Mouse (Mus musculus): Measurements from ENCODE around the gene Trim46. TPM values are rescaled to one million over a fixed set of nuclear protein-coding genes. Genes with fewer than 3 reads are reported as not detected.

The Trim46 gene
- polyA plus RNA-seq, 1 experiment = 2.8 TPM

DNA sequence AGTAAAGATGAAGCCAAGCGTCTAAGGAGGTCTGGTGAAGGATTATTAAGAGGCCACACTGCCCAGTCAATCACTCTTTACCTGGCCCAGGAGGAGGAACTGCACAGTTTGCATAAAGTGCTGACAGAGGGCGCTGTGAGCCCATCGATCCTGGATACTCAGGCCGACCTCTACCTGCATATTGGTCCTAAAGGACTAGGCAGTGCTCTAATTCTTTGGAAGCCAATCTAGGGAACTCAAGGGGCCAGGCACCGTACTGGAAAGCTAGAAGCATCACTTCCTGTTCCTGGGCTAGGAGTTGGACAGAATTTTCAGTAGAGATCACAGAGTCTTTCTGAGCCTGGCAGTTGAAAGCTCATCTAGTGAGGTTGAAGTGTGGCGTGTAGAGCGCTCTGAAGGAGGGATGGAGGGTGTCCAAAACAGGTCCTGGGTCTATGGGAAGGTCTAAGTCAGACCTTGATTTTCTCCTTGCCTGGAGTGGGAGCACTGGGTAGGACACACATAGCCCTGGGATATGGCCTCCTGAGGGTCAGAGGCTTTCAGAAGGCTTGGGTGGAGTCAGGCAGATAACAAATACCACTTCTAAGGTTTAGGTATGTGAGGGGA is 4.4 kb upstream of the Trim46 start:
- no peak for TF ChIP-seq GATA1 (IDR thresholded peaks at IDR 0.05; ENCODE audit: low read length)

- TF ChIP-seq GATA1 (IDR thresholded peaks at IDR 0.05; ENCODE audit: low read length) = no peak
Measured at GRCm38 (mm10) chr3:89247466-89247865, 1.4 kb upstream of the Trim46 start.

GRCm38 (mm10) chr3:89245688-89246171 is 379 bp downstream of the Trim46 start, which contains the start of gene Krtcap2:
TSS of gene Krtcap2 (plus strand) at chr3:89245966.
- no peak for TF ChIP-seq GATA1 (IDR thresholded peaks at IDR 0.05; ENCODE audit: low read length)

- TF ChIP-seq GATA1 (IDR thresholded peaks at IDR 0.05; ENCODE audit: low read length) = no peak
Measured at GRCm38 (mm10) chr3:89244982-89245687, 974 bp downstream of the Trim46 start.

GRCm38 (mm10) chr3:89244158-89244981 is 1.7 kb downstream of the Trim46 start:
- no peak for TF ChIP-seq GATA1 (IDR thresholded peaks at IDR 0.05; ENCODE audit: low read length)

DNA sequence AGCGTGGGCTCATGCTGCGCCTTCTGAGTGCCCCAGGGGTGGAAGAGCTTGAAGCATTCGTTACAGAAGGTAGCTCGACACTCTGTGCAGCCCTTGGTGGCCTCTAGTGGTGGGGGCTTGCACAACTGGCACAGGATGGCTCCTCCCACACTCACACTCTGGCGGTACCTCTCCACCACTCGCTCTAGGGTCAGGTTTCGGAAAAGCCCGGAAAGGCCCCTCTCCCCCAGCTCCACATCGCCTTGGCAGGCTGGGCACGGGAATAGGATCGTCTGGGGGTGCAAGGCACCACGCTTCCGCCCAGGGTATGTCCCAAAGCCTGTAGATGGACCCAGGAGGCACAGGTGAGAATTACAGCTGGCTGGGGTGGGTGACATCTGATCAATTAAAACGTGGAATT is 2.5 kb downstream of the Trim46 start:
- TF ChIP-seq GATA1 (IDR thresholded peaks at IDR 0.05; ENCODE audit: low read length) = no peak

DNA sequence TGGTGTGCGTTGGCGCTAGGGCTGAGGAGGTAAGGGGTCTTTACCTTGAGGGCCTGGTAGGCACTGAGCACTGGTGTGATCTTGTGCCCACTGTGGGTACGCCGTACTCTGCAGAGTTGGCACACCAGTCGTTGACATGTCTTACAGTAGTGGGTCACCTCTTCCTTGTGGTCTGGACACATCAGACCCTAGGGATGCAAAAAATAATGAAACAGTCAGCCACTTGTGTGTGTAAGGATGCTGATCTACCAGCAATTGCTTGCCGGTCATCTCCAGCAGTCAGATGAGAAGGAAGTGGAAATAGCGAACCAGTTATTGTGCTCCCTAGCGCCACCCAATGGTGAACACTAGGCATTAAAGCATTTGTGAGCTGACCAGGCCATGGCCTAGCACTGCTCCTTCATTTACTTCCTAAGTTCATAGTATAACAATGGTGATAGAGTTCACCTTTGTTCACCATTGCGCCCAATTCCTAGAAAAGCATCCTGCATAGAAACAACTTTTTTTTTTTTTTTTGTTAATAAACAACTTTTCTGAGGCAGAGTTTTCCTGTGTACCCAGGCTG is 3.7 kb downstream of the Trim46 start:
- TF ChIP-seq GATA1 (IDR thresholded peaks at IDR 0.05; ENCODE audit: low read length) = no peak

- TF ChIP-seq GATA1 (IDR thresholded peaks at IDR 0.05; ENCODE audit: low read length) = no peak
Measured at GRCm38 (mm10) chr3:89238494-89238893, 7.6 kb downstream of the Trim46 start.

- TF ChIP-seq GATA1 (IDR thresholded peaks at IDR 0.05; ENCODE audit: low read length) = no peak
Measured at GRCm38 (mm10) chr3:89237682-89238081, 8.4 kb downstream of the Trim46 start.

DNA sequence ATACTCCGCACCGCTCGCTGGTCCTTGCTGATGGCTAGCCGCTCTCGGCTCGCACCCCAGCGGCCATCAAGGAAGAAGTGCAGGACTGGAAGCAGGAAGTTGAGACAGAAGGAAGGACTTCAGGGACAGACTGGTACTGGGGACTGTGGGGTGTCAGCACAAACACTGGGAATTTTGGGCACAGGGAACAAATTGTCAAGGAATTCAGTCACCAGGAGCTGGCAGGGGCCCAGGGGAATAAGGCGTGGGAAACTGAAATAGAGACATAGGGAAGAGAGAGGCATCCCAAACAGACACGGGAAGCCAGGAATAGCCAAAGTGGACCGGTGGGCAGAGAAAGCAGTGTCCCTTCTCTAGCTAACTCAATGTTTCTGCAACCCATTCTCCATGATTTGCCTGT is 9.6 kb downstream of the Trim46 start:
- TF ChIP-seq GATA1 (IDR thresholded peaks at IDR 0.05; ENCODE audit: low read length) = no peak

DNA sequence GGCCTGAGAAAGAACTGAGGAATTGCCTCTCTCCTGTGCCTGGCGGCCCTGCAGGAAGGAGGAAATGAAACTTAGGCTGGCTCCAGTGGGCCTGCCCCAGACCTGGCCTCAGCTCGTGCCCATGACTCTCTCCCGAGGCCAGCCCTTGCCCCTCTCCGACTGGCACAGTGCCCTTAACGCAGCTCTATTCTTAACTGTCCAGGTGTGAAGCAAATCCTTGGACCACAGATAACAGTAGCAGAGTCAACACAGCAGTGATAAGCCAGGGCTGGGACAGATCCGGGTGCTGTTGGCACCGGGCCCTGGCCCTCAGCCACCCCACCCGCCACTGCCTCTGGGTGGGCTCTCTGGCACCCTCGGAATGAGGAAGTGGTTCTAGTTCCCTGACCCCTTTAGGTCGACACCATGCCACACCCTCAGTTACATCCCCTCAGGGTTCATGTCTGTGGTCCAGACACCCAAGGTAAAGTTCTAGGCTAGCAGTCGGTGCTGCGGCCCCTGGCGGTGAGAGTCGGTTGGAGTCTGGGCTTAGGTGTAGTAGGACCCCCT is 12.5 kb downstream of the Trim46 start:
- TF ChIP-seq GATA1 (IDR thresholded peaks at IDR 0.05; ENCODE audit: low read length) = no peak

DNA sequence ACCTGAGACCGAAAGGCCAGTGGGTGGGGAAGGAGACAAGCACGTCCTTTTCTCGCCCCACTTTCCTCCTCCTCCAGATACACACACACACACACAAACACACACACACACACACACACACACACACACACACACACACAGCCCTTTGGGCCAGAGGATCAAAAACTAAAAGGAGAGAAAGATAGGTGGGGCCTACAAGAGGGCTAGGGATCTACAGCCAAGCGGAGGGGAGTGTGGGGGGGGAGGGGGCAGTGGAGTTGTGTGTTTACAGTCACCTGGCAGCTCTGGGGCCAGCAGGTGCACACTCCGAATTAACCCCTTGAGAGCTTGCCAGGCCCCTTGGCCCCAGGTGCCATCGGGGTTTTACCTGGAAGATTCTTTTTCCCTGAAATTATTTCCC is 13.5 kb downstream of the Trim46 start:
- TF ChIP-seq GATA1 (IDR thresholded peaks at IDR 0.05; ENCODE audit: low read length) = no peak

GRCm38 (mm10) chr3:89231772-89232275 is 14.3 kb downstream of the Trim46 start:
- TF ChIP-seq GATA1 (IDR thresholded peaks at IDR 0.05; ENCODE audit: low read length) = no peak

GRCm38 (mm10) chr3:89231345-89231744 is 14.8 kb downstream of the Trim46 start:
- TF ChIP-seq GATA1 (IDR thresholded peaks at IDR 0.05; ENCODE audit: low read length) = no peak

DNA sequence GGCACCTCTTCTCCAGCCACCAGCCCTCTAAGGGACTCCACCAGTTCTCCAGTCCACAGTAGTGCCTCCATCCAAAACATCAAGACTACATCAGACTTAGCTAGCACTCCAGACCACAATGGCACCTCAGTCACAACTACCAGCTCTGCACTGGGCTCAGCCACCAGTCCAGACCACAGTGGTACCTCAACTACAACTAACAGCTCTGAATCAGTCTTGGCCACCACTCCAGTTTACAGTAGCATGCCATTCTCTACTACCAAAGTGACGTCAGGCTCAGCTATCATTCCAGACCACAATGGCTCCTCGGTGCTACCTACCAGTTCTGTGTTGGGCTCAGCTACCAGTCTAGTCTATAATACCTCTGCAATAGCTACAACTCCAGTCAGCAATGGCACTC is 15.5 kb downstream of the Trim46 start:
- TF ChIP-seq GATA1 (IDR thresholded peaks at IDR 0.05; ENCODE audit: low read length) = no peak
